Mouse (Mus musculus): ENCODE measurements at regions not wholly inside any gene's neighbourhood (a gene's known extent, or its start where the extent isn't known, plus 50 kb on each side); places are given as distances from the start of the nearest gene placed in this dataset.

GRCm38 (mm10) chrX:58812824-58813223, 96.3 kb upstream of the 4930550L24Rik start:
- DNase-seq (ENCODE audit: low read depth), result peak; percentile 7

Data from naive thymus-derived CD4-positive, alpha-beta T cell, adult 2 months (primary cell).